Mouse (Mus musculus): ENCODE results near the gene Noxa1. TPM values are rescaled to one million over a fixed set of nuclear protein-coding genes. Genes with fewer than 3 reads are reported as not detected.

The Noxa1 gene
- total RNA-seq, 2 experiments from 2014 or later = not detected

Small RNA genes lying within 50 kb of the gene (microRNA-seq; reads per million reads assigned to microRNA genes)
- gene Gm24328 (0 reads per million in 2 experiments), gene Mir7664 (0.30 to 1.1 reads per million in 2 experiments)

Other genes with a start within 250 kb of the Noxa1 start
- gene Ehmt1, start 175.5 kb downstream of the Noxa1 start, total RNA-seq (2021) = 10 to 100 TPM; 64.1 to 74.6 TPM
- gene Arrdc1, start 159.9 kb downstream of the Noxa1 start, total RNA-seq (2021) = 10 to 100 TPM; 10.6 to 11.3 TPM
- 10 to 100 TPM; 40.4 to 43.4 TPM for gene Zmynd19, start 145.4 kb downstream of the Noxa1 start, total RNA-seq (2021)
- gene Dph7, start 132.7 kb downstream of the Noxa1 start, total RNA-seq (2021) = 10 to 100 TPM; 32.5 to 34.4 TPM
- 10 to 100 TPM; 78.2 to 92.1 TPM for gene Mrpl41, start 120.1 kb downstream of the Noxa1 start, total RNA-seq (2021)
- 10 to 100 TPM; 23.3 to 33.3 TPM for gene Pnpla7, start 119.1 kb downstream of the Noxa1 start, total RNA-seq (2021)
- 100 to 1,000 TPM; 948 to 958 TPM for gene Nsmf, start 40.8 kb downstream of the Noxa1 start, total RNA-seq (2021)
- gene Entpd8, start 14.8 kb downstream of the Noxa1 start, total RNA-seq (2021) = not detected
- 10 to 100 TPM; 21.3 to 21.5 TPM for gene Nrarp, start 85.6 kb upstream of the Noxa1 start, total RNA-seq (2021)
- gene Tor4a, start 101.7 kb upstream of the Noxa1 start, total RNA-seq (2021) = 1 to 10 TPM; 1.3 to 1.8 TPM
- gene Nelfb, start 116.3 kb upstream of the Noxa1 start, total RNA-seq (2021) = 10 to 100 TPM; 55.1 to 58.1 TPM
- not detected for gene Stpg3, start 119.5 kb upstream of the Noxa1 start, total RNA-seq (2021)
- gene Fam166a, start 123.6 kb upstream of the Noxa1 start, total RNA-seq (2021) = not detected
- gene Tubb4b, start 129.6 kb upstream of the Noxa1 start, total RNA-seq (2021) = 100 to 1,000 TPM; 309 to 323 TPM
- gene Slc34a3, start 139.2 kb upstream of the Noxa1 start, total RNA-seq (2021) = not detected
- not detected for gene Rnf224, start 141.6 kb upstream of the Noxa1 start, total RNA-seq (2021)
- 100 to 1,000 TPM; 223 to 232 TPM for gene Rnf208, start 147.1 kb upstream of the Noxa1 start, total RNA-seq (2021)
- not detected for gene Cysrt1, start 147.3 kb upstream of the Noxa1 start, total RNA-seq (2021)
- 1 to 10 TPM; 2.2 to 4.4 TPM for gene AL732309.1, start 151.7 kb upstream of the Noxa1 start, total RNA-seq (2021)
- 10 to 100 TPM; 35.5 to 40.4 TPM for gene Tmem203, start 160.3 kb upstream of the Noxa1 start, total RNA-seq (2021)
- gene Tprn, start 167.5 kb upstream of the Noxa1 start, total RNA-seq (2021) = 10 to 100 TPM; 19.4 to 23.1 TPM
- 10 to 100 TPM; 65.0 to 69.4 TPM for gene Ssna1, start 177.3 kb upstream of the Noxa1 start, total RNA-seq (2021)
- 10 to 100 TPM; 83.0 to 83.3 TPM for gene Anapc2, start 177.3 kb upstream of the Noxa1 start, total RNA-seq (2021)
- gene Tmem210, start 193.0 kb upstream of the Noxa1 start, total RNA-seq (2021) = not detected
- not detected for gene Lrrc26, start 194.8 kb upstream of the Noxa1 start, total RNA-seq (2021)
- gene Grin1, start 224.0 kb upstream of the Noxa1 start, total RNA-seq (2021) = 100 to 1,000 TPM; 420 to 431 TPM
- gene Man1b1, start 237.2 kb upstream of the Noxa1 start, total RNA-seq (2021) = 10 to 100 TPM; 50.6 to 52.3 TPM

Data from layer of hippocampus, postnatal 36 days (tissue).